Mouse (Mus musculus) layer of hippocampus, adult 9-10 months (tissue): ENCODE measurements at regions not wholly inside any gene's neighbourhood (a gene's known extent, or its start where the extent isn't known, plus 50 kb on each side); places are given as distances from the start of the nearest gene placed in this dataset.

ENCODE experiments used
- DNase-seq: peaks from one replicate; pipeline ENCODE4 v3.0.0; 2022; ENCODE audit warnings: low spot score

- DNase-seq, result peak; percentile 40
Observed at GRCm38 (mm10) chr8:15734461-15734860, 688.6 kb upstream of the BB014433 start.

GRCm38 (mm10) chr8:15731324-15731723 lies 685.4 kb upstream of the BB014433 start:
- no peak for DNase-seq

GRCm38 (mm10) chr8:15729075-15729474 lies 683.2 kb upstream of the BB014433 start:
- DNase-seq, result peak; percentile 30

- DNase-seq, result no peak
Observed at GRCm38 (mm10) chr8:15726310-15726709, 680.4 kb upstream of the BB014433 start.
